Mouse (Mus musculus) ES-Bruce4 (cell line): ENCODE measurements at regions not wholly inside any gene's neighbourhood (a gene's known extent, or its start where the extent isn't known, plus 50 kb on each side); places are given as distances from the start of the nearest gene placed in this dataset.

Experiments used
- CTCF ChIP-seq: IDR thresholded peaks from one replicate; pipeline ENCODE4 v1.8.1; 2011; ENCODE audit warnings: low read depth, low read length
- EP300 ChIP-seq: IDR thresholded peaks from 2 replicates; pipeline ENCODE4 v1.6.1; 2011; ENCODE audit warnings: low read depth, low read length; ENCODE audit not compliant: insufficient read depth
- POLR2A ChIP-seq: IDR thresholded peaks from one replicate; pipeline ENCODE4 v1.8.1; 2011; ENCODE audit warnings: low read length; ENCODE audit not compliant: insufficient read depth

GRCm38 (mm10) chr9:111817461-111817860 is 127.3 kb upstream of the Stac start:
- TF ChIP-seq CTCF (no peak), POLR2A (no peak), EP300 (no peak)
